Mouse (Mus musculus) heart, embryonic 11.5 days (tissue): ENCODE measurements at regions not wholly inside any gene's neighbourhood (a gene's known extent, or its start where the extent isn't known, plus 50 kb on each side); places are given as distances from the start of the nearest gene placed in this dataset.

Source experiments
- ATAC-seq: fragments of 200-750 bp; cut with Nextera tagmentation; replicated peaks from 2 replicates; pipeline ENCODE4 v1.8.0; 2017; ENCODE audit warnings: moderate library complexity; ENCODE audit not compliant: insufficient number of reproducible peaks, low FRiP score, low TSS enrichment
- H3K27ac ChIP-seq: fragments of 300-500 bp; sonication (generic); 2 replicates; pipeline ENCODE4 v1.5.1; 2014; ENCODE audit warnings: mild to moderate bottlenecking, low read depth, low read length
- H3K27me3 ChIP-seq: fragments of 300-500 bp; sonication (generic); 2 replicates; pipeline ENCODE4 v1.6.1; 2014; ENCODE audit warnings: mild to moderate bottlenecking, low read length, mixed read lengths; ENCODE audit not compliant: control insufficient read depth, insufficient read depth
- H3K36me3 ChIP-seq: fragments of 300-500 bp; sonication (generic); 2 replicates; pipeline ENCODE4 v1.6.1; 2014; ENCODE audit warnings: mild to moderate bottlenecking, low read length, moderate library complexity, mixed read lengths; ENCODE audit not compliant: control insufficient read depth, insufficient read depth
- H3K4me1 ChIP-seq: fragments of 300-500 bp; sonication (generic); 2 replicates; pipeline ENCODE4 v1.6.1; 2014; ENCODE audit warnings: low read length; ENCODE audit not compliant: control insufficient read depth, insufficient read depth
- H3K4me2 ChIP-seq: fragments of 300-500 bp; sonication (generic); 2 replicates; pipeline ENCODE4 v1.6.1; 2014; ENCODE audit warnings: mild to moderate bottlenecking, moderate library complexity
- H3K4me3 ChIP-seq: fragments of 300-500 bp; sonication (generic); 2 replicates; pipeline ENCODE4 v1.5.1; 2014; ENCODE audit warnings: low read depth, low read length
- H3K9ac ChIP-seq: fragments of 300-500 bp; sonication (generic); 2 replicates; pipeline ENCODE4 v1.6.1; 2014; ENCODE audit warnings: mild to moderate bottlenecking, low read depth, low read length, moderate library complexity
- H3K9me3 ChIP-seq: fragments of 300-500 bp; sonication (generic); replicated peaks from 2 replicates; pipeline ENCODE4 v1.6.1; 2016; ENCODE audit warnings: low read length; ENCODE audit not compliant: control insufficient read depth
- WGBS: fragments of 180-500 bp; shearing (Covaris S2); extraction: QIAGEN DNeasy Blood & Tissue Kit; methylation state at CpG from one replicate; pipeline ENCODE4 v1.1.7; 2014; ENCODE audit not compliant: insufficient replicate concordance; 5-methylcytosine and 5-hydroxymethylcytosine counted together

- H3K4me3 ChIP-seq, result no peak overlapping the region
- WGBS, result 81% methylated on average over 4 of the region's 4 CpGs
- no peaks in the 10 kb centered on the region for H3K9me3 ChIP-seq
- H3K27ac ChIP-seq, result no peak overlapping the region
- no peak for ATAC-seq
- H3K4me2 ChIP-seq, result no peak overlapping the region
- no peak overlapping the region for H3K9ac ChIP-seq
- no peaks in the 10 kb centered on the region for H3K36me3 ChIP-seq
- H3K27me3 ChIP-seq, result no peaks in the 10 kb centered on the region
- H3K4me1 ChIP-seq, result no peaks in the 10 kb centered on the region
These were observed 56.5 kb upstream of the Pdk3 start for GRCm38 (mm10) chrX:93888480-93888879.

- H3K4me1 ChIP-seq, result no peaks in the 10 kb centered on the region
- 72% methylated on average over 8 of the region's 8 CpGs for WGBS
- H3K4me2 ChIP-seq, result peak overlapping the region; percentile 55
- no peaks in the 10 kb centered on the region for H3K36me3 ChIP-seq
- ATAC-seq, result no peak
- no peak overlapping the region for H3K4me3 ChIP-seq
- no peaks in the 10 kb centered on the region for H3K9me3 ChIP-seq
- H3K9ac ChIP-seq, result no peak overlapping the region
- H3K27ac ChIP-seq, result no peak overlapping the region
- no peaks in the 10 kb centered on the region for H3K27me3 ChIP-seq
These were observed 57.0 kb upstream of the Pdk3 start for GRCm38 (mm10) chrX:93888966-93889365.

- no peak for ATAC-seq
- Histone ChIP-seq H3K4me1 (no peaks in the 10 kb centered on the region), H3K9ac (no peak overlapping the region), H3K27me3 (no peaks in the 10 kb centered on the region), H3K4me2 (peak overlapping the region; percentile 55), H3K9me3 (no peaks in the 10 kb centered on the region), H3K27ac (no peak overlapping the region), H3K36me3 (no peaks in the 10 kb centered on the region), H3K4me3 (peak overlapping the region; percentile 14)
- 36% methylated on average over 13 of the region's 13 CpGs for WGBS
These were observed 57.5 kb upstream of the Pdk3 start for GRCm38 (mm10) chrX:93889394-93890042.

- H3K27me3 ChIP-seq, result no peaks in the 10 kb centered on the region
- WGBS, result 46% methylated on average over 5 of the region's 5 CpGs
- no peak overlapping the region for H3K27ac ChIP-seq
- ATAC-seq, result no peak
- H3K9me3 ChIP-seq, result no peaks in the 10 kb centered on the region
- H3K36me3 ChIP-seq, result no peaks in the 10 kb centered on the region
- no peak overlapping the region for H3K9ac ChIP-seq
- H3K4me2 ChIP-seq, result no peak overlapping the region
- H3K4me1 ChIP-seq, result no peaks in the 10 kb centered on the region
- no peak overlapping the region for H3K4me3 ChIP-seq
These were observed 65.1 kb upstream of the Pdk3 start for GRCm38 (mm10) chrX:93896838-93897820.

GRCm38 (mm10) chrX:93903209-93903608 is 65.2 kb upstream of the AU015836 start:
- no peak for ATAC-seq
- Histone ChIP-seq H3K4me1 (no peaks in the 10 kb centered on the region), H3K9ac (no peak overlapping the region), H3K4me2 (no peak overlapping the region), H3K27me3 (no peaks in the 10 kb centered on the region; the same call in 1 of the 2 replicates), H3K9me3 (no peaks in the 10 kb centered on the region), H3K36me3 (no peaks in the 10 kb centered on the region), H3K27ac (no peak overlapping the region), H3K4me3 (no peak overlapping the region)

DNA sequence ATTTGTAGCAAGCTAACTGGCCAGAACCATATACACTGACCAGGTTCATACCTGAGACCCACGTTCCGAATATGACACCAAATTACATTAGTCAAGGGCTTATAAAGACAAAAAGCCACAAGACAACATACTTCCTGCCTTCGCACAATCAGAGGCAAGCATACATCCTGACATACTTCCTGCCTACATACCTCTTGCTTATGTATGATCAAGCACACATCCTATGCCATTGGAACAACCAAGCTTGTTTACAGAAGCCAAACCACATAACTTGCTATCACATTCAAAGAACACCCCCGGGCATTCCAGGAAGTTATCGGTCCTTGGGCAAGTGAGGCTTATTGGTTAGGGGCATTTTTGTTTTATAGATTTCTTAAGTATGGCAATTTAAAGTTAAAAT is 62.9 kb upstream of the AU015836 start:
- no peak overlapping the region for H3K9ac ChIP-seq
- no peak for ATAC-seq

GRCm38 (mm10) chrX:93911087-93911840 is 57.2 kb upstream of the AU015836 start:
- WGBS, result 24% methylated on average over 21 of the region's 21 CpGs
- Histone ChIP-seq H3K4me1 (no peaks in the 10 kb centered on the region), H3K27me3 (peaks cover 6% of the 10 kb centered on the region; the same call in 1 of the 2 replicates), H3K9me3 (no peaks in the 10 kb centered on the region), H3K4me3 (peak overlapping the region; percentile 37), H3K36me3 (no peaks in the 10 kb centered on the region), H3K9ac (peak overlapping the region; percentile 59; the same call in 1 of the 2 replicates), H3K4me2 (peak overlapping the region; percentile 61), H3K27ac (no peak overlapping the region)
- no peak for ATAC-seq

More for the DNA sequence above, 62.9 kb upstream of the AU015836 start:
- Histone ChIP-seq H3K27ac (no peak overlapping the region), H3K36me3 (no peaks in the 10 kb centered on the region), H3K4me3 (no peak overlapping the region), H3K4me2 (no peak overlapping the region), H3K9me3 (no peaks in the 10 kb centered on the region), H3K4me1 (no peaks in the 10 kb centered on the region), H3K27me3 (no peaks in the 10 kb centered on the region; the same call in 1 of the 2 replicates)
- 73% methylated on average over 5 of the region's 5 CpGs for WGBS

DNA sequence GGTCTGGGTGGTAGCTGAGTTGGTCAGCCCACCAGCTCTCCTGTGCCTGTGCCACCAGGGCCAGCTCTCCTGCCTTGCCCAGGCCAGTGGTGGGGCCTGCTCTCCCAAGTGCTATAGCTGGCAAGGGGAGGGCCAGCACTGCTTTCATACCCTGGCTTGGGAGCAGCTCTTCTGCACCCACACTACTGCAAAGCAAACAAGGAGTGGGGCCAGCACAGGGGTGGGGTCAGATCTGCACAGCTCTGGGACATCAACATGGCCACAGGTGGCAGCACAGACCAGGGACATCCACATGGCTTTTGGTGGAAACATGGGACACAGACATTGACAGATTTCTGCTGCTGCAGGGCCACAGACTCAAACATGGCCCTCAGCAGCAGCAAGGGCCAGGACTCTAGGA is 52.9 kb upstream of the AU015836 start:
- no peak overlapping the region for H3K4me3 ChIP-seq
- no peak for ATAC-seq

More for the DNA sequence above, 52.9 kb upstream of the AU015836 start:
- 0 out of 2 replicates have a peak, but pooled peaks cover 6% of the 10 kb centered on the region for H3K27me3 ChIP-seq
- no peak overlapping the region for H3K4me2 ChIP-seq
- no peaks in the 10 kb centered on the region for H3K36me3 ChIP-seq
- no peak overlapping the region for H3K27ac ChIP-seq
- no peaks in the 10 kb centered on the region for H3K4me1 ChIP-seq
- no peaks in the 10 kb centered on the region for H3K9me3 ChIP-seq
- no peak overlapping the region for H3K9ac ChIP-seq
